Mouse (Mus musculus) limb, embryonic 14.5 days (tissue): ENCODE measurements around the gene 4930432K21Rik. TPM values are rescaled to one million over a fixed set of nuclear protein-coding genes. Genes with fewer than 3 reads are reported as not detected.
A peak's percentile ranks its signal among the peaks of the same experiment; 100 is the strongest.

ENCODE experiments used
- ATAC-seq: fragments of 200-750 bp; cut with Nextera tagmentation; 2 replicates; pipeline ENCODE4 v1.8.0; 2017; ENCODE audit warnings: low read depth, moderate number of reproducible peaks, moderate TSS enrichment; ENCODE audit not compliant: low FRiP score
- DNase-seq: peaks from one replicate; pipeline ENCODE4 v3.0.0-alpha.2; 2015; ENCODE audit warnings: low spot score
- H3K27ac ChIP-seq: fragments of 300-500 bp; sonication (generic); replicated peaks from 2 replicates; pipeline ENCODE4 v1.5.1; 2014; ENCODE audit warnings: low read depth, mild to moderate bottlenecking, low read length, moderate library complexity, mixed read lengths
- H3K27me3 ChIP-seq: fragments of 300-500 bp; sonication (generic); 2 replicates; pipeline ENCODE4 v1.6.1; 2014; ENCODE audit warnings: low read length, mixed read lengths; ENCODE audit not compliant: control insufficient read depth, insufficient read depth
- H3K36me3 ChIP-seq: fragments of 300-500 bp; sonication (generic); 2 replicates; pipeline ENCODE4 v1.6.1; 2014; ENCODE audit warnings: mild to moderate bottlenecking, low read length, moderate library complexity, mixed read lengths; ENCODE audit not compliant: control insufficient read depth, insufficient read depth
- H3K4me1 ChIP-seq: fragments of 300-500 bp; sonication (generic); 2 replicates; pipeline ENCODE4 v1.6.1; 2014; ENCODE audit warnings: antibody characterized with exemption, low read length, mixed read lengths; ENCODE audit not compliant: control insufficient read depth, insufficient read depth
- H3K4me2 ChIP-seq: fragments of 300-500 bp; sonication (generic); replicated peaks from 2 replicates; pipeline ENCODE4 v1.6.1; 2014; ENCODE audit warnings: low read depth, mild to moderate bottlenecking, low read length, moderate library complexity; ENCODE audit not compliant: severe bottlenecking
- H3K4me3 ChIP-seq: fragments of 300-500 bp; sonication (generic); replicated peaks from 2 replicates; pipeline ENCODE4 v1.5.1; 2014; ENCODE audit warnings: low read length
- H3K9ac ChIP-seq: fragments of 300-500 bp; sonication (generic); 2 replicates; pipeline ENCODE4 v1.6.1; 2014; ENCODE audit warnings: mild to moderate bottlenecking, low read depth, low read length, moderate library complexity; ENCODE audit not compliant: severe bottlenecking
- H3K9me3 ChIP-seq: fragments of 300-500 bp; sonication (generic); 2 replicates; pipeline ENCODE4 v1.6.1; 2016; ENCODE audit warnings: low read length; ENCODE audit not compliant: control insufficient read depth
- POLR2A ChIP-seq: fragments of 200-500 bp; IDR thresholded peaks from 2 replicates; pipeline ENCODE4 v1.8.0; 2012; ENCODE audit warnings: inconsistent platforms, mild to moderate bottlenecking, moderate library complexity, borderline replicate concordance; ENCODE audit not compliant: insufficient read depth, insufficient read length; ENCODE audit errors: extremely low read depth
- WGBS: fragments of 180-500 bp; shearing (Covaris S2); extraction: QIAGEN DNeasy Blood & Tissue Kit; methylation state at CpG from one replicate; pipeline ENCODE4 v1.1.7; 2014; 5-methylcytosine and 5-hydroxymethylcytosine counted together
- polyA plus RNA-seq, 2 experiments: library from polyadenylated mRNA; depleted of rRNA in 1 of 2; stranded (reverse) in 1 of 2; unstranded in 1 of 2; fragments of >200 nt; fragmentation: Nextera tagmentation in 1 of 2; extraction: Ambion mirVana in 1 of 2; gene quantifications; 2 replicates each; pipeline versions ENCODE4 v1.2.1 to v1.2.3; 2012 to 2014

The 4930432K21Rik gene
- polyA plus RNA-seq, 2 experiments: 0.72 to 1.7 TPM

DNA sequence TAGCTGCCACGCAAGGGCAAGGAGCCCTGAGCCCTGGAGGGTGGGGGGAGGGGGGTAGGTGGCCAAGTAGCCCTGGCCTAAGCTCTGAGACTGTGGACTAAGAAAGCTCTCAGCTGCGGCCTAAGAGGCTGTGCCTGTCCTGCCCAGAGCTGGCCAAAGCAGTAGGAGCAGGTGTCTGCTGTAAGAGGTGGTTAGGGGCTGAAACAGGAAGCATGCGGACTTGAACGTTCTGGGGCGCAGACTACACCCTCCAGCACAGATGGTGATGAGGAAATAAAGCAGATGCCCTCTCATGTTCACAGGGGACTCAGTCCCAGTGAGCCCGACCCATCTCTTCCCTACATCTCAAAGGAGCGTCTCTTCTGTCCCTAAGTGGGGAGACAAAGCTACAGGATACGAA lies 15.6 kb upstream of the 4930432K21Rik start:
- no peak overlapping the region for H3K4me3 ChIP-seq
- 87% methylated on average over 8 of the region's 8 CpGs for WGBS
- no peak overlapping the region for H3K27ac ChIP-seq
- no peak overlapping the region for H3K4me2 ChIP-seq
- no peak for DNase-seq
- peaks cover 57% of the 10 kb centered on the region for H3K36me3 ChIP-seq
- TF ChIP-seq POLR2A: no peak
- no peaks in the 10 kb centered on the region for H3K9me3 ChIP-seq
- no peaks in the 10 kb centered on the region for H3K27me3 ChIP-seq
- H3K9ac ChIP-seq: no peak overlapping the region
- no peak for ATAC-seq
- H3K4me1 ChIP-seq: peaks cover 12% of the 10 kb centered on the region; the same call in 1 of the 2 replicates

DNA sequence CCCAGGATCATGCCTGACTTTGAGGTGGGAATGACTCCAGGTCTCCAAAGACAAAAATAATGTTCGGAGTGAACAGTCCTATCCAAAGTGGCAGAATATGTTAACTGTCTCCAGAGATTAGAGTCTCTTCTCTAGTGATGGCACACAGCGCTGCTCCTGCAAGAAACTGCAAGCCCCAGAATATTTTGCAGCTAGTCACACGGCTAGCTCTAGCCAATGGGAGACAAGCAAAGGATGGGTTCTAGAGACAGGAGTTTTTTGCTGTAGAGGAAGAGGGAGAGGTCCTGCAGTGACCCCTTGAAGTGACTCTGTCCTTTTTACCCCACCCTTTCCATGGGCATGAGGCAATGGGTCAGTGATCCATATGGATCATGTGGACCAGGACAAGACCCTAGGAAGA lies 10.0 kb upstream of the 4930432K21Rik start:
- no peak overlapping the region for H3K27ac ChIP-seq
- peaks cover 99% of the 10 kb centered on the region for H3K36me3 ChIP-seq
- 95% methylated on average over 3 of the region's 3 CpGs for WGBS
- no peak for TF ChIP-seq POLR2A
- H3K27me3 ChIP-seq: no peaks in the 10 kb centered on the region
- DNase-seq: no peak
- H3K9me3 ChIP-seq: no peaks in the 10 kb centered on the region
- no peak overlapping the region for H3K4me3 ChIP-seq
- no peak for ATAC-seq
- H3K4me1 ChIP-seq: no peaks in the 10 kb centered on the region
- no peak overlapping the region for H3K9ac ChIP-seq
- H3K4me2 ChIP-seq: no peak overlapping the region

DNA sequence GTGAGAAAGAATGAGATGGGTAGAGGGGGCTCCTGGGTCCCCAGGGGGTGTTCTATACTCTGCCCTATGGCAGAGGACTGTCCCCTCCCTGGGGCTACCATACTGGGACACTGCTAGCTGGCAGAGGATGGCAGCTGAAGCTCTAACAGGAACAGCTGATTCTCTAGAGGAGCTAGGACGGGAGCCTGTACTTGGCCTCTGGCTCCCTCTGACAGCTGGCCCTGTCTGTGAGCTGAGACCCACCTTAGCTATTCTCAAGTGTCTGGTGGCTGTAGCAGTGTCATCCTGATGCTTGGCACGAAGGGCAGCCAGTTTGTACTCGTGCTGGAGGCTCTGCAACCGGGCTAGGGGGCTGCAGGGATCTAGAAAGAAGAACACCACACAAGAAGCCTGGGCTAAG lies 7.0 kb upstream of the 4930432K21Rik start:
- no peak for TF ChIP-seq POLR2A
- H3K4me2 ChIP-seq: no peak overlapping the region
- no peaks in the 10 kb centered on the region for H3K27me3 ChIP-seq
- H3K9me3 ChIP-seq: no peaks in the 10 kb centered on the region
- WGBS: 78% methylated on average over 4 of the region's 4 CpGs
- H3K36me3 ChIP-seq: peaks cover 86% of the 10 kb centered on the region
- no peaks in the 10 kb centered on the region for H3K4me1 ChIP-seq
- no peak overlapping the region for H3K9ac ChIP-seq
- DNase-seq (no peak), ATAC-seq (0 out of 2 replicates have a peak, but pooled peaks have one; percentile 8)
- no peak overlapping the region for H3K4me3 ChIP-seq
- no peak overlapping the region for H3K27ac ChIP-seq

DNA sequence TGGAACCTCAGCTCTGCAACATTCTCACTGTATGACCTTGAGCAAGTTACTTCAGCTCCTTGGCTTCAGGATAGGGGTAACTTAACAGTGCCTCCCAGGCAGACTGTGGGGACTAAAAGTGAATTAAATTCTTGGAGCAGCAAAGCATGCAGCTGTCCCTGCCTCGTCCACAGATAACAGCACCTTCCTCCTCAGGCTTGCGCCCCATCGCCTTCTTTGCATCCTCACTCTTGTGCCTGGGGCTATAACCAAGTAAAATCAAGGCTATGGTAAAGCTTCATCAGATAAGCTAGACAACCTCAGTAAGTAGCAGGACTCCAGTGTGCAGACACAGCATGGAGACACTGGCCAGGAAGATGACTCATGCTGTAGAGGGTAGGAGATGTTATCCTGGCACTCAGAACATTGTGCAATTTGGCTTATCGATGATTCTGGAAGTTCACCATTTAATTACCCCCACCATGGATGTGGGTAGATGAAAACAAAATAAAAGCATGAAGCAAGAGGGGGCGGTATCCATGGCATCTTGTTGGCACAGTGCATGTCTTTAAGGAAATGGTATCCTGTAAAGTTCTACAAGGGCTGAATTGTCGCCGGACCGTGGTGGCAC lies 3.1 kb upstream of the 4930432K21Rik start:
- whole genome bisulfite sequencing: 90% methylated on average over 8 of the region's 8 CpGs
- Histone ChIP-seq H3K9ac (no peak overlapping the region), H3K27ac (no peak overlapping the region), H3K4me1 (peaks cover 14% of the 10 kb centered on the region), H3K4me2 (no peak overlapping the region), H3K4me3 (no peak overlapping the region), H3K36me3 (peaks cover 48% of the 10 kb centered on the region), H3K9me3 (no peaks in the 10 kb centered on the region), H3K27me3 (no peaks in the 10 kb centered on the region)
- no peak for TF ChIP-seq POLR2A
- DNase-seq: no peak
- ATAC-seq: no peak

DNA sequence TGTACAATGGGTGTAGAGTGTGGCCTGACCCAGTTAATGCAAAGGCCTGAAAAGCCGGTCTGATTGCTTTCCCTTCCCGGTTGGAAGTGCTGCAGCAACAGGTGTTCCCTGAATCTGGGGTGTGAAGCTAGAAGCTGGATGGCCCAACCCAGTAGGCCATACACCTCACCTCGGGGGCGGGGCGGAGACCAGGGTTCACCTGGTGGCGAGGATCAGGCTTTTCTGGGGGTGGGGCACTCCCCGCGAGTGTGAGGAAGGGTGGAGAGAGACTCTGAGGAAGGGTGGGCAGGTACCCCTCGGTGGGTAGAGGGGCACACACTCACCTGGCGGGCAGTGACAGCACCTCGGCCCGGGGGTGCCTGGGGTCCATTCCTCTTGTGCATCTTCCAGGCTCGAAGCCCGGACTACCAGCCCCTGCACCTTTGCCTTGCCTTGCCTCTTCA lies 480 bp upstream of the 4930432K21Rik start:
- Histone ChIP-seq H3K4me3 (peak overlapping the region; percentile 65), H3K27ac (0 out of 2 replicates have a peak overlapping the region, but pooled peaks have one; percentile 26), H3K9me3 (no peaks in the 10 kb centered on the region), H3K9ac (peak overlapping the region; percentile 78), H3K4me2 (peak overlapping the region; percentile 83), H3K36me3 (peaks cover 22% of the 10 kb centered on the region), H3K27me3 (no peaks in the 10 kb centered on the region), H3K4me1 (peaks cover 14% of the 10 kb centered on the region)
- DNase-seq (peak; percentile 44), ATAC-seq (peak; percentile 27; the same call in 1 of the 2 replicates)
- WGBS: 6% methylated on average over 14 of the region's 14 CpGs
- no peak for TF ChIP-seq POLR2A
